Mouse (Mus musculus): ENCODE data around the gene Slc22a5. TPM values are rescaled to one million over a fixed set of nuclear protein-coding genes. Genes with fewer than 3 reads are reported as not detected.

Slc22a5 gene
- total and polyA plus RNA-seq, 3 experiments, result 5.4 to 7.0 (median 6.2) TPM

DNA sequence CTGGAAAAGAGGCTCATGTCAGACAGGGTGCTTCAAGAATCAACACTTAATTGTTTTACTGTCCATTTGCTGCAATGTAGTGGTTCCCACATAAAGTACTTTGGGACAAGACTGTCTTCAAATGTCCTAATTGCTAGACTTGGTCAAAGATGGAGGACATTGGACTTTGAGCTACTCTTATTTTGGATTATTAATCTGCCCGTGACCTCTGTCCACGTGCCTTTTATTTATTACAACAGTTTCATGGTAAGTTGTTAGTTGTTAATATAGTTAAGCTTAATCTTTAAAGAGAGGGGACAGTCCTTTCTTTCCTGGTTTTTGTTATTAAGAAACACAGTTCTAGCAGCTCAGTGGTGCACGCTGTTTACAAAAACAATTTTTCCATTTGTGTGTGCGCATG, 27.4 kb upstream of the Slc22a5 start:
- Histone ChIP-seq H3K9me3 (replicated peaks) (no peaks in the 10 kb centered on the region), H3K4me3 (ENCODE audit: low read depth, low read length) (no peak overlapping the region), H3K4me1 (ENCODE audit: insufficient read depth, low read depth, low read length) (no peaks in the 10 kb centered on the region), H3K27me3 (ENCODE audit: insufficient read depth, low read length) (peaks cover 9% of the 10 kb centered on the region; the same call in 1 of the 2 replicates), H3K36me3 (replicated peaks) (no peaks in the 10 kb centered on the region)
- ATAC-seq (ENCODE audit: extremely low read depth, insufficient number of reproducible peaks, low FRiP score, poor library complexity, severe bottlenecking), result no peak
- DNase-seq (ENCODE audit: low spot score), result no peak
- TF ChIP-seq POLR2AphosphoS5 (IDR thresholded peaks at IDR 0.05; ENCODE audit: insufficient replicate concordance, low read depth, low read length), result no peak
- no peak for TF ChIP-seq GATA2 (IDR thresholded peaks at IDR 0.05; ENCODE audit: borderline replicate concordance, low read depth, low read length)
- no peak for TF ChIP-seq TAL1 (conservative IDR thresholded peaks at IDR 0.05; ENCODE audit: low read depth, low read length)
- no peak for TF ChIP-seq GATA1 (IDR thresholded peaks at IDR 0.05; ENCODE audit: borderline replicate concordance, low read length)
- TF ChIP-seq CTCF (IDR thresholded peaks at IDR 0.05; ENCODE audit: low read depth, low read length), result no peak

DNA sequence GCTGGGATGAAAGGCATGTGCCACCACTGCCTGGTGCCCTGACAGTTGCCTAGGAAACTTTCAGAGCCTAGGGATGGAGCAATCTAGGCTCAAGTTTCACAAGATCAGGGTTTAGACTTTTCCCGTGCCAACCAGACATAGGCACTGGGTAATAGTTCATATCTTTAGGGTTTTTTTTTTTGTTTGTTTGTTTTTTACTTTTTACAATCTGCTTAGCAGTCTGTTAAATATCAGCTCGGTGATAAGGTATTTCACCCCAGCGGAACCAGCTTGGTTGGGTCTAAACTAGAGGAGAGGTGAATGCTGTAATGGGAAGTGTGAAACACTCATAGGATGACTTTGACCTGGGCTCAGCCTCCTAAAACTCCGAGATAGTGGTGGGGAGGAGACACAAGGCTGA, 19.6 kb upstream of the Slc22a5 start:
- ATAC-seq (ENCODE audit: extremely low read depth, insufficient number of reproducible peaks, low FRiP score, poor library complexity, severe bottlenecking), result no peak
- no peaks in the 10 kb centered on the region for H3K9me3 ChIP-seq (replicated peaks)
- no peak overlapping the region for H3K4me3 ChIP-seq (ENCODE audit: low read depth, low read length)
- H3K36me3 ChIP-seq (replicated peaks), result no peaks in the 10 kb centered on the region
- H3K4me1 ChIP-seq (ENCODE audit: insufficient read depth, low read depth, low read length), result no peaks in the 10 kb centered on the region
- DNase-seq (ENCODE audit: low spot score), result no peak
- peaks cover 16% of the 10 kb centered on the region for H3K27me3 ChIP-seq (ENCODE audit: insufficient read depth, low read length)
- TF ChIP-seq GATA2 (IDR thresholded peaks at IDR 0.05; ENCODE audit: borderline replicate concordance, low read depth, low read length) (no peak), CTCF (IDR thresholded peaks at IDR 0.05; ENCODE audit: low read depth, low read length) (no peak), GATA1 (IDR thresholded peaks at IDR 0.05; ENCODE audit: borderline replicate concordance, low read length) (no peak), TAL1 (conservative IDR thresholded peaks at IDR 0.05; ENCODE audit: low read depth, low read length) (no peak), POLR2AphosphoS5 (IDR thresholded peaks at IDR 0.05; ENCODE audit: insufficient replicate concordance, low read depth, low read length) (no peak)

DNA sequence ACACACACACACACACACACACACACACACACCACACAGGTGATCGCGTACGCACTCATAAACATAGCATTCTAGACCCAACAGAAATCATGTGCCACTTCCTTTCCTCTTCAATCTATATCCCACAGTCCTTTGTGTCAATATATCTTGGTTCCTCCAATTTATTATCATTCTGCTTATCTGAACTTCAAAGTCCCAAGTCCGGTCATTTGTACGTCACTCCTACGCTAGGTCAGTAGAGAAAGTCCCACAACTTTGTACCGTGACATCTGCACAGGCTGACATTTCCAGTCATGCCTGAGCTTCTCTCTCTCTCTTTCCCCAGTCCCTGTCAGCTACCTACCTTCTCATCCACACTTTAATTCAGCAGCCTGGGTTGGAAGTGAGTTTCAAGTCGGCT, 17.2 kb upstream of the Slc22a5 start:
- ATAC-seq (ENCODE audit: extremely low read depth, insufficient number of reproducible peaks, low FRiP score, poor library complexity, severe bottlenecking) (no peak), DNase-seq (ENCODE audit: low spot score) (no peak)
- H3K4me1 ChIP-seq (ENCODE audit: insufficient read depth, low read depth, low read length), result no peaks in the 10 kb centered on the region; the same call in 1 of the 2 replicates
- peaks cover 31% of the 10 kb centered on the region for H3K27me3 ChIP-seq (ENCODE audit: insufficient read depth, low read length)
- no peak for TF ChIP-seq POLR2AphosphoS5 (IDR thresholded peaks at IDR 0.05; ENCODE audit: insufficient replicate concordance, low read depth, low read length)
- TF ChIP-seq GATA2 (IDR thresholded peaks at IDR 0.05; ENCODE audit: borderline replicate concordance, low read depth, low read length), result no peak
- no peak for TF ChIP-seq GATA1 (IDR thresholded peaks at IDR 0.05; ENCODE audit: borderline replicate concordance, low read length)
- TF ChIP-seq TAL1 (conservative IDR thresholded peaks at IDR 0.05; ENCODE audit: low read depth, low read length), result no peak
- TF ChIP-seq CTCF (IDR thresholded peaks at IDR 0.05; ENCODE audit: low read depth, low read length), result no peak
- no peaks in the 10 kb centered on the region for H3K9me3 ChIP-seq (replicated peaks)
- H3K36me3 ChIP-seq (replicated peaks), result no peaks in the 10 kb centered on the region
- H3K4me3 ChIP-seq (ENCODE audit: low read depth, low read length), result no peak overlapping the region

- Histone ChIP-seq H3K4me3 (ENCODE audit: low read depth, low read length) (no peak overlapping the region), H3K4me1 (ENCODE audit: insufficient read depth, low read depth, low read length) (no peaks in the 10 kb centered on the region; the same call in 1 of the 2 replicates), H3K27me3 (ENCODE audit: insufficient read depth, low read length) (peaks cover 26% of the 10 kb centered on the region), H3K9me3 (replicated peaks) (no peaks in the 10 kb centered on the region), H3K36me3 (replicated peaks) (no peaks in the 10 kb centered on the region)
- DNase-seq (ENCODE audit: low spot score) (no peak), ATAC-seq (ENCODE audit: extremely low read depth, insufficient number of reproducible peaks, low FRiP score, poor library complexity, severe bottlenecking) (no peak)
- TF ChIP-seq TAL1 (conservative IDR thresholded peaks at IDR 0.05; ENCODE audit: low read depth, low read length) (no peak), POLR2AphosphoS5 (IDR thresholded peaks at IDR 0.05; ENCODE audit: insufficient replicate concordance, low read depth, low read length) (no peak), CTCF (IDR thresholded peaks at IDR 0.05; ENCODE audit: low read depth, low read length) (no peak), GATA1 (IDR thresholded peaks at IDR 0.05; ENCODE audit: borderline replicate concordance, low read length) (no peak), GATA2 (IDR thresholded peaks at IDR 0.05; ENCODE audit: borderline replicate concordance, low read depth, low read length) (no peak)
These were observed 13.1 kb upstream of the Slc22a5 start for GRCm38 (mm10) chr11:53904534-53904925.

GRCm38 (mm10) chr11:53903781-53904533, 12.5 kb upstream of the Slc22a5 start:
- DNase-seq (ENCODE audit: low spot score) (no peak), ATAC-seq (ENCODE audit: extremely low read depth, insufficient number of reproducible peaks, low FRiP score, poor library complexity, severe bottlenecking) (no peak)
- Histone ChIP-seq H3K9me3 (replicated peaks) (no peaks in the 10 kb centered on the region), H3K4me3 (ENCODE audit: low read depth, low read length) (no peak overlapping the region), H3K36me3 (replicated peaks) (no peaks in the 10 kb centered on the region), H3K27me3 (ENCODE audit: insufficient read depth, low read length) (peaks cover 22% of the 10 kb centered on the region), H3K4me1 (ENCODE audit: insufficient read depth, low read depth, low read length) (no peaks in the 10 kb centered on the region; the same call in 1 of the 2 replicates)
- TF ChIP-seq GATA2 (IDR thresholded peaks at IDR 0.05; ENCODE audit: borderline replicate concordance, low read depth, low read length), result no peak
- no peak for TF ChIP-seq TAL1 (conservative IDR thresholded peaks at IDR 0.05; ENCODE audit: low read depth, low read length)
- TF ChIP-seq CTCF (IDR thresholded peaks at IDR 0.05; ENCODE audit: low read depth, low read length), result no peak
- no peak for TF ChIP-seq POLR2AphosphoS5 (IDR thresholded peaks at IDR 0.05; ENCODE audit: insufficient replicate concordance, low read depth, low read length)
- TF ChIP-seq GATA1 (IDR thresholded peaks at IDR 0.05; ENCODE audit: borderline replicate concordance, low read length), result no peak

DNA sequence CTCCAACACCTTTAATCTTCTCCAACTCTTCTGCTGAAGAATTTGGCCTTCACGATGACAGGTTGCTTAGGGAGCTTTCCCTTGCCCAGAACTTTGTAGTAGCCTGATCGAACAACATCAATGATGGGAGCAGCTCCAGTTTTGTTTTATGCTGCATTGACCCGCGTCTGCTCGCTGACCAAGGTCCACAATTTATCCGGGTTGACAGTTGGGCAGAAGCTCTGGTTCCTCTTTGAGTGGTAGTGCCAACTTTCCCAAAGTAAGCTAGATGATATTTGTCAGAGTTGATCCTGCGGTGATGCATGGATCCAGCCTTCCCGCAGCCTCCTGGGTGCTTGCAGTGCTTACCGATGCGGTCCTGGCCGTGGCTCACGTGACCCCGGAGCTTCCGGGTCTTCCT, 11.3 kb upstream of the Slc22a5 start:
- ATAC-seq (ENCODE audit: extremely low read depth, insufficient number of reproducible peaks, low FRiP score, poor library complexity, severe bottlenecking) (no peak), DNase-seq (ENCODE audit: low spot score) (no peak)
- Histone ChIP-seq H3K4me1 (ENCODE audit: insufficient read depth, low read depth, low read length) (no peaks in the 10 kb centered on the region; the same call in 1 of the 2 replicates), H3K36me3 (replicated peaks) (no peaks in the 10 kb centered on the region), H3K9me3 (replicated peaks) (no peaks in the 10 kb centered on the region), H3K27me3 (ENCODE audit: insufficient read depth, low read length) (peaks cover 22% of the 10 kb centered on the region), H3K4me3 (ENCODE audit: low read depth, low read length) (no peak overlapping the region)
- TF ChIP-seq POLR2AphosphoS5 (IDR thresholded peaks at IDR 0.05; ENCODE audit: insufficient replicate concordance, low read depth, low read length) (no peak), GATA2 (IDR thresholded peaks at IDR 0.05; ENCODE audit: borderline replicate concordance, low read depth, low read length) (no peak), TAL1 (conservative IDR thresholded peaks at IDR 0.05; ENCODE audit: low read depth, low read length) (no peak), GATA1 (IDR thresholded peaks at IDR 0.05; ENCODE audit: borderline replicate concordance, low read length) (no peak), CTCF (IDR thresholded peaks at IDR 0.05; ENCODE audit: low read depth, low read length) (no peak)
